ENCODE assay signal across 8 mouse cellular contexts in the genomic region with DNA sequence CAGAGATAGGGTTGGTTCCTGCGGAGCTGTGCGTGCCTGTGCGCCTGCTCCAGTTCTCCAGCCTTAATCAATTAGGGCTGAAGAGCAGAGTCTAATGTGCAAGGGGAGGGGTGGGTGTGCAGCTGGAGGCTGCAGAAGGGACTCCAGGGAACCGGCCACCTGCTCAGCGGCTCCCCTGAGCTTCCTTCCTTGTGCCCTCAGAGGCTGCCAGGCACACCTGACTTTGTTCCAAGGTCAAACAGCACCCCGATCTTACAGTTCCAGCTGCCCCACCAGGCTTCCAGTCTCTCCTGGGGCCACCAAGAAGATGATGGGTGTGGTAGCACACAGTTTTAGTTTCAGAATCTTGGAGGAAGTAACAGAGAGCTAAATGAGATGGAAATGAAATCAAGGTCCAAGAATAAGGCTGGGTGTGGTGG. TPM values are rescaled to one million over a fixed set of nuclear protein-coding genes. Genes with fewer than 3 reads are reported as not detected.
DNase-seq lines count a peak whose midpoint lies in the region; ATAC-seq lines count a peak whose summit lies in the region.

No protein-coding gene starts in this region.

- no peak overlapping the region for H3K27ac ChIP-seq in kidney, embryonic 14.5 days (ENCODE audit: low read depth, low read length)
- peak overlapping the region; percentile 81 for H3K27ac ChIP-seq in hindbrain, embryonic 14.5 days
- peak overlapping the region; percentile 87 for H3K27ac ChIP-seq in midbrain, embryonic 16.5 days (ENCODE audit: low read length)

- WGBS in kidney, embryonic 14.5 days = 6% methylated on average over 6 of the region's 6 CpGs
- WGBS in hindbrain, embryonic 14.5 days = 3% methylated on average over 6 of the region's 6 CpGs
- WGBS in midbrain, embryonic 16.5 days = 2% methylated on average over 6 of the region's 6 CpGs

- peak; percentile 51; the same call in 1 of the 2 replicates for ATAC-seq in kidney, embryonic 14.5 days (ENCODE audit: low FRiP score, low TSS enrichment)
- ATAC-seq in hindbrain, embryonic 14.5 days (ENCODE audit: low FRiP score) = 0 out of 2 replicates have a peak, but pooled peaks have one; percentile 31
- peak; percentile 71 for ATAC-seq in midbrain, embryonic 16.5 days

- DNase-seq in kidney, adult 9 months = no peak
- DNase-seq in embryo, embryonic 10.5 days (ENCODE audit: low spot score) = peak; percentile 66
- peak; percentile 43 for DNase-seq in hindbrain, embryonic 14.5 days (ENCODE audit: low spot score)
- DNase-seq in cerebellum, adult 11 months = no peak
- no peak for DNase-seq in spleen, adult 18-20 months
- DNase-seq in right cerebral cortex, postnatal 10 days (ENCODE audit: low spot score in 2 of 2) = no peak

- peak overlapping the region; percentile 11 for H3K4me3 ChIP-seq in kidney, embryonic 14.5 days (ENCODE audit: low read length)
- no peak overlapping the region for H3K4me3 ChIP-seq in hindbrain, embryonic 14.5 days (replicated peaks; ENCODE audit: low read length)
- H3K4me3 ChIP-seq in midbrain, embryonic 16.5 days (ENCODE audit: low read depth, low read length) = 0 out of 2 replicates have a peak overlapping the region, but pooled peaks have one; percentile 11

- H3K36me3 ChIP-seq in kidney, embryonic 14.5 days (ENCODE audit: control insufficient read depth, insufficient read depth, low read length) = no peaks in the 10 kb centered on the region
- H3K36me3 ChIP-seq in hindbrain, embryonic 14.5 days (replicated peaks; ENCODE audit: control insufficient read depth, insufficient read depth) = no peaks in the 10 kb centered on the region
- H3K36me3 ChIP-seq in midbrain, embryonic 16.5 days (ENCODE audit: control insufficient read depth, insufficient read depth, low read length) = no peaks in the 10 kb centered on the region

- no peak overlapping the region; the same call in 1 of the 2 replicates for H3K9ac ChIP-seq in kidney, embryonic 14.5 days (ENCODE audit: low read depth, low read length)
- peak overlapping the region; percentile 26; the same call in 1 of the 2 replicates for H3K9ac ChIP-seq in hindbrain, embryonic 14.5 days
- peak overlapping the region; percentile 22; the same call in 1 of the 2 replicates for H3K9ac ChIP-seq in midbrain, embryonic 16.5 days (ENCODE audit: low read depth, low read length)

- H3K27me3 ChIP-seq in kidney, embryonic 14.5 days (ENCODE audit: control insufficient read depth, insufficient read depth, low read length) = no peaks in the 10 kb centered on the region
- H3K27me3 ChIP-seq in hindbrain, embryonic 14.5 days (ENCODE audit: control insufficient read depth, insufficient read depth, low read length) = no peaks in the 10 kb centered on the region
- H3K27me3 ChIP-seq in midbrain, embryonic 16.5 days (ENCODE audit: control insufficient read depth, insufficient read depth, low read depth, low read length) = no peaks in the 10 kb centered on the region

- no peaks in the 10 kb centered on the region for H3K9me3 ChIP-seq in kidney, embryonic 14.5 days (ENCODE audit: control insufficient read depth, low read length)
- no peaks in the 10 kb centered on the region for H3K9me3 ChIP-seq in hindbrain, embryonic 14.5 days (ENCODE audit: control insufficient read depth, low read length)
- H3K9me3 ChIP-seq in midbrain, embryonic 16.5 days (replicated peaks; ENCODE audit: control insufficient read depth, low read length, poor library complexity, severe bottlenecking) = no peaks in the 10 kb centered on the region

- H3K4me2 ChIP-seq in kidney, embryonic 14.5 days (replicated peaks; ENCODE audit: low read depth, low read length) = peak overlapping the region; percentile 36
- peak overlapping the region; percentile 44 for H3K4me2 ChIP-seq in hindbrain, embryonic 14.5 days (replicated peaks)
- peak overlapping the region; percentile 46 for H3K4me2 ChIP-seq in midbrain, embryonic 16.5 days (ENCODE audit: low read length)

- peaks cover 17% of the 10 kb centered on the region for H3K4me1 ChIP-seq in kidney, embryonic 14.5 days (ENCODE audit: control insufficient read depth, insufficient read depth, low read length)
- H3K4me1 ChIP-seq in hindbrain, embryonic 14.5 days (replicated peaks; ENCODE audit: control insufficient read depth, insufficient read depth, low read length) = peaks cover 13% of the 10 kb centered on the region
- H3K4me1 ChIP-seq in midbrain, embryonic 16.5 days (ENCODE audit: control insufficient read depth, insufficient read depth, low read length) = peaks cover 18% of the 10 kb centered on the region

RNA-seq across cellular contexts. Expression of gene Tent5b, which starts 39.5 kb away (rescaled TPM):
- polyA plus RNA-seq in kidney, embryonic 14.5 days (2014; fragmentation: Nextera tagmentation; extraction: Ambion mirVana) = 0.35 and 0.94 TPM in 2 replicates
- 0.09 and 0.16 TPM in 2 replicates for polyA plus RNA-seq in hindbrain, embryonic 14.5 days (2014; fragmentation: Nextera tagmentation; extraction: Ambion mirVana)
- polyA plus RNA-seq in midbrain, embryonic 16.5 days (2015; fragmentation: Nextera tagmentation; extraction: Ambion mirVana) = 0.15 TPM in 2 replicates

RNA-seq across cellular contexts. Expression of gene Trnp1, which starts 58.0 kb away (rescaled TPM):
- 1.4 and 1.6 TPM in 2 replicates for polyA plus RNA-seq in kidney, embryonic 14.5 days (2014; fragmentation: Nextera tagmentation; extraction: Ambion mirVana)
- polyA plus RNA-seq in hindbrain, embryonic 14.5 days (2014; fragmentation: Nextera tagmentation; extraction: Ambion mirVana) = 12.3 and 14.8 TPM in 2 replicates
- polyA plus RNA-seq in midbrain, embryonic 16.5 days (2015; fragmentation: Nextera tagmentation; extraction: Ambion mirVana) = 5.7 and 8.2 TPM in 2 replicates

Comparison
In these comparisons a context has a peak if more than half of its experiments do, and no peak if none do; other contexts are left out.
1. DNase-seq: peak in embryo, embryonic 10.5 days (single experiment) and hindbrain, embryonic 14.5 days (single experiment); none in kidney, adult 9 months (single experiment), cerebellum, adult 11 months (single experiment), spleen, adult 18-20 months (0 of 2) and right cerebral cortex, postnatal 10 days (0 of 2).
2. Peak in every context shown above with its lines, with median percentiles within 50 percentile points of each other: ATAC-seq and H3K4me2 ChIP-seq.